Mouse (Mus musculus) heart, postnatal 0 days (tissue): ENCODE results near the gene Slc39a11.

Experiments used
- CTCF ChIP-seq: IDR thresholded peaks from 2 replicates; pipeline ENCODE4 v1.5.1; 2016; ENCODE audit warnings: antibody characterized with exemption, control low read depth, low read depth
- EP300 ChIP-seq: IDR thresholded peaks from 2 replicates; pipeline ENCODE4 v1.6.1; 2016; ENCODE audit warnings: antibody characterized with exemption, low read depth

DNA sequence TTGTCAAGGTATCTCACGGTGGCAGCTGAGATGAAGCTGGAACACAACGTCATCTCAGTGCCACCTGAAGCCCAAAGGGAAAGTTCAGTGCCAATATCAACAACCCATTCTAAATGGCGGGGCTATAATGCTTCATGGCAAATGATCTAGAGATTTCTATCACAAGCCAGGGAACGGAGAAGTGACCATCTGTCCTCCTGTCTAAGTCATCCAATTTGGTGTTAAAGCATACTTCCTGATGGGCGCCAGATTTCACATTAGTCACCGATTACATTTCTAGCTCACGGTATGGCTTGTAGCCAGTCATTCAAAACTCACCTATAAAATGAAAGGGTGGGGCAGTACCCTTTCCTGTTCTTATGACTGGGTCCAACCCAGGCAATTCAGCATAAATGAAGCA is 435.1 kb downstream of the Slc39a11 start:
- TF ChIP-seq CTCF = no peak
- TF ChIP-seq EP300 = no peak
